Mouse (Mus musculus) stomach, embryonic 15.5 days (tissue): ENCODE measurements around the gene Plekha1. TPM values are rescaled to one million over a fixed set of nuclear protein-coding genes. Genes with fewer than 3 reads are reported as not detected.

Source experiments
- ATAC-seq: fragments of 200-750 bp; cut with Nextera tagmentation; 2 replicates; pipeline ENCODE4 v1.8.0; 2017; ENCODE audit warnings: low read depth, moderate number of reproducible peaks, moderate TSS enrichment; ENCODE audit not compliant: insufficient read depth, low FRiP score
- H3K27ac ChIP-seq: fragments of 300-500 bp; sonication (generic); 2 replicates; pipeline ENCODE4 v1.5.1; 2015; ENCODE audit warnings: mild to moderate bottlenecking, inconsistent platforms
- H3K27me3 ChIP-seq: fragments of 300-500 bp; sonication (generic); replicated peaks from 2 replicates; pipeline ENCODE4 v1.6.1; 2015; ENCODE audit warnings: inconsistent platforms
- H3K36me3 ChIP-seq: fragments of 300-500 bp; sonication (generic); 2 replicates; pipeline ENCODE4 v1.6.1; 2015; ENCODE audit warnings: inconsistent platforms
- H3K4me1 ChIP-seq: fragments of 300-500 bp; sonication (generic); 2 replicates; pipeline ENCODE4 v1.6.1; 2015; ENCODE audit warnings: inconsistent platforms
- H3K4me2 ChIP-seq: fragments of 300-500 bp; sonication (generic); 2 replicates; pipeline ENCODE4 v1.6.1; 2015; ENCODE audit warnings: mild to moderate bottlenecking, inconsistent platforms
- H3K4me3 ChIP-seq: fragments of 300-500 bp; sonication (generic); replicated peaks from 2 replicates; pipeline ENCODE4 v1.5.1; 2015; ENCODE audit warnings: inconsistent platforms
- H3K9ac ChIP-seq: fragments of 300-500 bp; sonication (generic); 2 replicates; pipeline ENCODE4 v1.6.1; 2015; ENCODE audit warnings: inconsistent platforms
- H3K9me3 ChIP-seq: fragments of 300-500 bp; sonication (generic); 2 replicates; pipeline ENCODE4 v1.6.1; 2016; ENCODE audit warnings: inconsistent platforms
- WGBS: fragments of 180-500 bp; shearing (Covaris S2); methylation state at CpG from one replicate; pipeline ENCODE4 v1.1.7; 2015; 5-methylcytosine and 5-hydroxymethylcytosine counted together
- polyA plus RNA-seq: library from polyadenylated mRNA; unstranded; fragments of >200 nt; fragmentation: Nextera tagmentation; extraction: Ambion mirVana; gene quantifications from 2 replicates; pipeline ENCODE4 v1.2.1, GENCODE M21; 2015

Gene Plekha1
- polyA plus RNA-seq, 1 experiment from 2014 or later: 52.6 TPM

- Histone ChIP-seq H3K36me3 (no peaks in the 10 kb centered on the region), H3K9me3 (no peaks in the 10 kb centered on the region), H3K27me3 (no peaks in the 10 kb centered on the region), H3K4me3 (no peak overlapping the region), H3K4me1 (peaks cover 3% of the 10 kb centered on the region; the same call in 1 of the 2 replicates), H3K4me2 (no peak overlapping the region), H3K9ac (no peak overlapping the region), H3K27ac (no peak overlapping the region)
- WGBS: 90% methylated on average over 3 of the region's 3 CpGs
- ATAC-seq: no peak
These were observed 80.2 kb downstream of the Plekha1 start for GRCm38 (mm10) chr7:130945730-130946129.

- Histone ChIP-seq H3K4me2 (no peak overlapping the region), H3K27me3 (no peaks in the 10 kb centered on the region), H3K4me3 (no peak overlapping the region), H3K27ac (no peak overlapping the region), H3K36me3 (no peaks in the 10 kb centered on the region), H3K9ac (no peak overlapping the region), H3K4me1 (peaks cover 3% of the 10 kb centered on the region; the same call in 1 of the 2 replicates), H3K9me3 (no peaks in the 10 kb centered on the region)
- no peak for ATAC-seq
- 87% methylated on average over 12 of the region's 12 CpGs for WGBS
These were observed 80.7 kb downstream of the Plekha1 start for GRCm38 (mm10) chr7:130946303-130946702.

- H3K9me3 ChIP-seq: no peaks in the 10 kb centered on the region
- no peak overlapping the region for H3K27ac ChIP-seq
- H3K36me3 ChIP-seq: no peaks in the 10 kb centered on the region
- H3K9ac ChIP-seq: no peak overlapping the region
- no peak for ATAC-seq
- no peaks in the 10 kb centered on the region for H3K27me3 ChIP-seq
- H3K4me2 ChIP-seq: no peak overlapping the region
- H3K4me1 ChIP-seq: peaks cover 3% of the 10 kb centered on the region; the same call in 1 of the 2 replicates
- WGBS: 52% methylated on average over 5 of the region's 5 CpGs
- no peak overlapping the region for H3K4me3 ChIP-seq
These were observed 83.1 kb downstream of the Plekha1 start for GRCm38 (mm10) chr7:130948563-130949208.

- ATAC-seq: peak; percentile 42; the same call in 1 of the 2 replicates
- Histone ChIP-seq H3K9me3 (no peaks in the 10 kb centered on the region), H3K27me3 (no peaks in the 10 kb centered on the region), H3K27ac (peak overlapping the region; percentile 44; the same call in 1 of the 2 replicates), H3K4me3 (no peak overlapping the region), H3K4me2 (no peak overlapping the region), H3K36me3 (no peaks in the 10 kb centered on the region), H3K4me1 (peaks cover 3% of the 10 kb centered on the region; the same call in 1 of the 2 replicates), H3K9ac (no peak overlapping the region)
- WGBS: 39% methylated on average over 8 of the region's 8 CpGs
These were observed 83.8 kb downstream of the Plekha1 start for GRCm38 (mm10) chr7:130949331-130949751.

GRCm38 (mm10) chr7:130950482-130950881 lies 84.9 kb downstream of the Plekha1 start:
- H3K27me3 ChIP-seq: no peaks in the 10 kb centered on the region
- H3K36me3 ChIP-seq: no peaks in the 10 kb centered on the region
- no peak for ATAC-seq
- 91% methylated on average over 7 of the region's 7 CpGs for WGBS
- H3K9me3 ChIP-seq: no peaks in the 10 kb centered on the region
- no peak overlapping the region for H3K4me2 ChIP-seq
- no peak overlapping the region for H3K4me3 ChIP-seq
- no peak overlapping the region for H3K9ac ChIP-seq
- no peak overlapping the region for H3K27ac ChIP-seq
- H3K4me1 ChIP-seq: peaks cover 3% of the 10 kb centered on the region; the same call in 1 of the 2 replicates

- Histone ChIP-seq H3K4me1 (peaks cover 3% of the 10 kb centered on the region; the same call in 1 of the 2 replicates), H3K36me3 (no peaks in the 10 kb centered on the region), H3K9ac (no peak overlapping the region), H3K4me2 (no peak overlapping the region), H3K4me3 (no peak overlapping the region), H3K9me3 (no peaks in the 10 kb centered on the region), H3K27ac (no peak overlapping the region), H3K27me3 (no peaks in the 10 kb centered on the region)
- ATAC-seq: no peak
- 87% methylated on average over 5 of the region's 5 CpGs for WGBS
These were observed 85.4 kb downstream of the Plekha1 start for GRCm38 (mm10) chr7:130951004-130951403.

- 86% methylated on average over 10 of the region's 10 CpGs for WGBS
- H3K36me3 ChIP-seq: no peaks in the 10 kb centered on the region
- no peak overlapping the region for H3K27ac ChIP-seq
- no peak overlapping the region for H3K4me3 ChIP-seq
- no peak overlapping the region for H3K4me2 ChIP-seq
- peaks cover 3% of the 10 kb centered on the region; the same call in 1 of the 2 replicates for H3K4me1 ChIP-seq
- ATAC-seq: no peak
- no peak overlapping the region for H3K9ac ChIP-seq
- H3K9me3 ChIP-seq: no peaks in the 10 kb centered on the region
- H3K27me3 ChIP-seq: no peaks in the 10 kb centered on the region
These were observed 87.8 kb downstream of the Plekha1 start for GRCm38 (mm10) chr7:130953376-130953775.

GRCm38 (mm10) chr7:130954177-130954601 lies 88.6 kb downstream of the Plekha1 start:
- WGBS: 81% methylated on average over 10 of the region's 10 CpGs
- no peak for ATAC-seq

GRCm38 (mm10) chr7:130958551-130958950 lies 93.0 kb downstream of the Plekha1 start:
- WGBS: 74% methylated on average over 7 of the region's 7 CpGs
- Histone ChIP-seq H3K9ac (no peak overlapping the region), H3K9me3 (no peaks in the 10 kb centered on the region), H3K36me3 (no peaks in the 10 kb centered on the region), H3K4me2 (no peak overlapping the region), H3K27me3 (no peaks in the 10 kb centered on the region), H3K4me3 (no peak overlapping the region), H3K4me1 (peaks cover 17% of the 10 kb centered on the region), H3K27ac (no peak overlapping the region)
- ATAC-seq: no peak

More at GRCm38 (mm10) chr7:130954177-130954601, 88.6 kb downstream of the Plekha1 start:
- Histone ChIP-seq H3K9ac (no peak overlapping the region), H3K4me2 (no peak overlapping the region), H3K4me1 (peaks cover 2% of the 10 kb centered on the region), H3K9me3 (no peaks in the 10 kb centered on the region), H3K27ac (no peak overlapping the region), H3K27me3 (no peaks in the 10 kb centered on the region), H3K36me3 (no peaks in the 10 kb centered on the region), H3K4me3 (no peak overlapping the region)

- 0 out of 2 replicates have a peak overlapping the region, but pooled peaks have one; percentile 19 for H3K4me2 ChIP-seq
- H3K4me3 ChIP-seq: no peak overlapping the region
- H3K9me3 ChIP-seq: no peaks in the 10 kb centered on the region
- H3K27me3 ChIP-seq: no peaks in the 10 kb centered on the region
- H3K36me3 ChIP-seq: no peaks in the 10 kb centered on the region
- peak; percentile 78; the same call in 1 of the 2 replicates for ATAC-seq
- peak overlapping the region; percentile 57 for H3K27ac ChIP-seq
- no peak overlapping the region for H3K9ac ChIP-seq
- WGBS: 21% methylated on average over 7 of the region's 7 CpGs
- peaks cover 22% of the 10 kb centered on the region for H3K4me1 ChIP-seq
These were observed 94.3 kb downstream of the Plekha1 start for GRCm38 (mm10) chr7:130959868-130960267.

GRCm38 (mm10) chr7:130961429-130961828 lies 95.9 kb downstream of the Plekha1 start:
- no peak overlapping the region for H3K27ac ChIP-seq
- no peak overlapping the region for H3K9ac ChIP-seq
- no peaks in the 10 kb centered on the region for H3K27me3 ChIP-seq
- ATAC-seq: no peak
- 73% methylated on average over 6 of the region's 6 CpGs for WGBS
- peaks cover 30% of the 10 kb centered on the region for H3K4me1 ChIP-seq
- H3K9me3 ChIP-seq: no peaks in the 10 kb centered on the region
- no peaks in the 10 kb centered on the region for H3K36me3 ChIP-seq
- H3K4me2 ChIP-seq: no peak overlapping the region
- no peak overlapping the region for H3K4me3 ChIP-seq
